Mouse (Mus musculus): ENCODE data around the gene Bfsp1.

The Bfsp1 gene

GRCm38 (mm10) chr2:143862484-143863231, at the start of gene Bfsp1:
TSS of gene Bfsp1 (minus strand) at chr2:143863173.
- DNase-seq (ENCODE audit: low spot score): no peak

- no peak for DNase-seq (ENCODE audit: low spot score)
Observed at GRCm38 (mm10) chr2:143912199-143912598, 49.2 kb upstream of the Bfsp1 start.

- DNase-seq (ENCODE audit: low spot score): no peak
Observed at GRCm38 (mm10) chr2:143909230-143909629, 46.3 kb upstream of the Bfsp1 start.

- no peak for DNase-seq (ENCODE audit: low spot score)
Observed at GRCm38 (mm10) chr2:143904896-143905295, 41.9 kb upstream of the Bfsp1 start.

GRCm38 (mm10) chr2:143903376-143904045, 40.5 kb upstream of the Bfsp1 start:
- no peak for DNase-seq (ENCODE audit: low spot score)

GRCm38 (mm10) chr2:143900821-143901351, 37.9 kb upstream of the Bfsp1 start:
- DNase-seq (ENCODE audit: low spot score): no peak

GRCm38 (mm10) chr2:143899470-143900220, 36.7 kb upstream of the Bfsp1 start:
- DNase-seq (ENCODE audit: low spot score): no peak

GRCm38 (mm10) chr2:143891302-143892048, 28.5 kb upstream of the Bfsp1 start:
- no peak for DNase-seq (ENCODE audit: low spot score)

- DNase-seq (ENCODE audit: low spot score): no peak
Observed at GRCm38 (mm10) chr2:143889860-143890433, 27.0 kb upstream of the Bfsp1 start.

GRCm38 (mm10) chr2:143889131-143889859, 26.3 kb upstream of the Bfsp1 start:
- no peak for DNase-seq (ENCODE audit: low spot score)

- DNase-seq (ENCODE audit: low spot score): no peak
Observed at GRCm38 (mm10) chr2:143882606-143883288, 19.8 kb upstream of the Bfsp1 start.

- peak; percentile 38 for DNase-seq (ENCODE audit: low spot score)
Observed at GRCm38 (mm10) chr2:143882002-143882401, 19.0 kb upstream of the Bfsp1 start.

GRCm38 (mm10) chr2:143879311-143879710, 16.3 kb upstream of the Bfsp1 start:
- no peak for DNase-seq (ENCODE audit: low spot score)

- DNase-seq (ENCODE audit: low spot score): no peak
Observed at GRCm38 (mm10) chr2:143876929-143877632, 14.1 kb upstream of the Bfsp1 start.

GRCm38 (mm10) chr2:143876026-143876425, 13.1 kb upstream of the Bfsp1 start:
- DNase-seq (ENCODE audit: low spot score): no peak

GRCm38 (mm10) chr2:143870936-143871688, 8.1 kb upstream of the Bfsp1 start:
- DNase-seq (ENCODE audit: low spot score): no peak

- peak; percentile 85 for DNase-seq (ENCODE audit: low spot score)
Observed at GRCm38 (mm10) chr2:143867326-143867725, 4.4 kb upstream of the Bfsp1 start.

GRCm38 (mm10) chr2:143864600-143864999, 1.6 kb upstream of the Bfsp1 start:
- DNase-seq (ENCODE audit: low spot score): no peak

GRCm38 (mm10) chr2:143859166-143859565, 3.8 kb downstream of the Bfsp1 start:
- DNase-seq (ENCODE audit: low spot score): no peak
